Comparison of ENCODE assay signal across 8 mouse cellular contexts in genomic region chr14:25370306-25371020, GRCm38 (mm10).
A peak's percentile ranks its signal among the peaks of the same experiment; 100 is the strongest.
DNase-seq lines count a peak whose midpoint lies in the region; ATAC-seq lines count a peak whose summit lies in the region.

No protein-coding gene starts in this region.

- peaks cover 8% of the 10 kb centered on the region for H3K36me3 ChIP-seq in forebrain, embryonic 10.5 days (replicated peaks)
- H3K36me3 ChIP-seq in forebrain, embryonic 11.5 days (ENCODE audit: control insufficient read depth, insufficient read depth, low read length), result no peaks in the 10 kb centered on the region
- no peaks in the 10 kb centered on the region for H3K36me3 ChIP-seq in neural tube, embryonic 14.5 days (ENCODE audit: control insufficient read depth, insufficient read depth, low read length)
- no peaks in the 10 kb centered on the region for H3K36me3 ChIP-seq in neural tube, embryonic 15.5 days
- peaks cover 6% of the 10 kb centered on the region; the same call in 1 of the 2 replicates for H3K36me3 ChIP-seq in hindbrain, embryonic 13.5 days

- H3K4me2 ChIP-seq in forebrain, embryonic 11.5 days (ENCODE audit: low read depth, low read length, severe bottlenecking), result no peak overlapping the region
- no peak overlapping the region for H3K4me2 ChIP-seq in neural tube, embryonic 14.5 days (ENCODE audit: low read depth, low read length)
- H3K4me2 ChIP-seq in neural tube, embryonic 15.5 days, result no peak overlapping the region
- H3K4me2 ChIP-seq in hindbrain, embryonic 13.5 days, result no peak overlapping the region

- no peak overlapping the region for H3K4me3 ChIP-seq in forebrain, embryonic 10.5 days
- no peak overlapping the region for H3K4me3 ChIP-seq in forebrain, embryonic 11.5 days (ENCODE audit: low read depth, low read length)
- H3K4me3 ChIP-seq in neural tube, embryonic 14.5 days (ENCODE audit: low read depth, low read length), result no peak overlapping the region
- no peak overlapping the region for H3K4me3 ChIP-seq in neural tube, embryonic 15.5 days (replicated peaks)
- no peak overlapping the region for H3K4me3 ChIP-seq in hindbrain, embryonic 13.5 days

- H3K27ac ChIP-seq in forebrain, embryonic 10.5 days, result peak overlapping the region; percentile 81; the same call in 1 of the 2 replicates
- no peak overlapping the region for H3K27ac ChIP-seq in forebrain, embryonic 11.5 days (ENCODE audit: low read depth, low read length)
- H3K27ac ChIP-seq in neural tube, embryonic 14.5 days (ENCODE audit: low read depth, low read length), result peak overlapping the region; percentile 55; the same call in 1 of the 2 replicates
- no peak overlapping the region for H3K27ac ChIP-seq in neural tube, embryonic 15.5 days (replicated peaks)
- peak overlapping the region; percentile 78 for H3K27ac ChIP-seq in hindbrain, embryonic 13.5 days

- H3K4me1 ChIP-seq in forebrain, embryonic 10.5 days, result peaks cover 29% of the 10 kb centered on the region
- H3K4me1 ChIP-seq in forebrain, embryonic 11.5 days (replicated peaks; ENCODE audit: control insufficient read depth, insufficient read depth, low read length), result peaks cover 7% of the 10 kb centered on the region
- peaks cover 21% of the 10 kb centered on the region for H3K4me1 ChIP-seq in neural tube, embryonic 14.5 days (ENCODE audit: control insufficient read depth, insufficient read depth, low read length)
- H3K4me1 ChIP-seq in neural tube, embryonic 15.5 days, result peaks cover 34% of the 10 kb centered on the region
- peaks cover 38% of the 10 kb centered on the region for H3K4me1 ChIP-seq in hindbrain, embryonic 13.5 days (replicated peaks)

- no peak for ATAC-seq in forebrain, embryonic 11.5 days (replicated peaks; ENCODE audit: low FRiP score)
- no peak for ATAC-seq in neural tube, embryonic 14.5 days (ENCODE audit: low read depth)
- no peak for ATAC-seq in neural tube, embryonic 15.5 days (ENCODE audit: low FRiP score)
- no peak for ATAC-seq in hindbrain, embryonic 13.5 days (ENCODE audit: low FRiP score)
- ATAC-seq in monocyte, adult 5-6 weeks (replicated peaks; ENCODE audit: insufficient number of reproducible peaks, low FRiP score, low TSS enrichment, poor library complexity, severe bottlenecking), result no peak
- ATAC-seq in activated CD4-positive, CD25-positive, alpha-beta regulatory T cell, adult 4 months, result no peak

- peaks cover 8% of the 10 kb centered on the region; the same call in 1 of the 2 replicates for H3K9me3 ChIP-seq in forebrain, embryonic 10.5 days
- peaks cover 3% of the 10 kb centered on the region; the same call in 1 of the 2 replicates for H3K9me3 ChIP-seq in forebrain, embryonic 11.5 days (ENCODE audit: control insufficient read depth, low read length)
- no peaks in the 10 kb centered on the region for H3K9me3 ChIP-seq in neural tube, embryonic 14.5 days (ENCODE audit: control insufficient read depth, low read length)
- H3K9me3 ChIP-seq in neural tube, embryonic 15.5 days (replicated peaks), result no peaks in the 10 kb centered on the region
- peaks cover 7% of the 10 kb centered on the region; the same call in 1 of the 2 replicates for H3K9me3 ChIP-seq in hindbrain, embryonic 13.5 days

- no peaks in the 10 kb centered on the region for H3K27me3 ChIP-seq in forebrain, embryonic 10.5 days (ENCODE audit: poor library complexity, severe bottlenecking)
- no peaks in the 10 kb centered on the region for H3K27me3 ChIP-seq in forebrain, embryonic 11.5 days (ENCODE audit: control insufficient read depth, insufficient read depth, low read length)
- no peaks in the 10 kb centered on the region for H3K27me3 ChIP-seq in neural tube, embryonic 14.5 days (ENCODE audit: control insufficient read depth, insufficient read depth, low read length)
- no peaks in the 10 kb centered on the region for H3K27me3 ChIP-seq in neural tube, embryonic 15.5 days (replicated peaks)
- H3K27me3 ChIP-seq in hindbrain, embryonic 13.5 days, result no peaks in the 10 kb centered on the region

- no peak overlapping the region for H3K9ac ChIP-seq in forebrain, embryonic 11.5 days (ENCODE audit: low read length)
- no peak overlapping the region for H3K9ac ChIP-seq in neural tube, embryonic 14.5 days (replicated peaks; ENCODE audit: low read depth, low read length)
- no peak overlapping the region for H3K9ac ChIP-seq in neural tube, embryonic 15.5 days (replicated peaks)
- no peak overlapping the region for H3K9ac ChIP-seq in hindbrain, embryonic 13.5 days

- no peak for DNase-seq in forebrain, embryonic 10.5 days (ENCODE audit: extremely low spot score, low spot score)
- no peak for DNase-seq in forebrain, embryonic 11.5 days (ENCODE audit: low spot score)
- no peak for DNase-seq in T-cell, adult 2 months (ENCODE audit: low spot score)

- 89% methylated on average over 6 of the region's 6 CpGs for WGBS in forebrain, embryonic 10.5 days
- 91% methylated on average over 6 of the region's 6 CpGs for WGBS in forebrain, embryonic 11.5 days
- WGBS in neural tube, embryonic 14.5 days, result 66% methylated on average over 6 of the region's 6 CpGs
- WGBS in neural tube, embryonic 15.5 days, result 69% methylated on average over 6 of the region's 6 CpGs
- WGBS in hindbrain, embryonic 13.5 days, result 70% methylated on average over 6 of the region's 6 CpGs

Comparison
In these comparisons a context has a peak if more than half of its experiments do, and no peak if none do; other contexts are left out.
1. H3K27ac ChIP-seq: peak in forebrain, embryonic 10.5 days (single experiment), neural tube, embryonic 14.5 days (single experiment) and hindbrain, embryonic 13.5 days (single experiment); none in forebrain, embryonic 11.5 days (single experiment) and neural tube, embryonic 15.5 days (single experiment).